Mouse (Mus musculus) cerebellum, adult 2 months (tissue): ENCODE measurements around the gene Uso1.

Source experiments
- CTCF ChIP-seq: fragments of 200-500 bp; IDR thresholded peaks from 2 replicates; pipeline ENCODE4 v1.5.1; 2011; ENCODE audit warnings: low read depth, mild to moderate bottlenecking, control low read depth, low read length, moderate library complexity, borderline replicate concordance; ENCODE audit not compliant: insufficient read depth
- POLR2A ChIP-seq: fragments of 200-500 bp; IDR thresholded peaks from 2 replicates; pipeline ENCODE4 v1.6.1; 2011; ENCODE audit warnings: low read length, control low read depth, borderline replicate concordance; ENCODE audit not compliant: insufficient read depth

- TF ChIP-seq POLR2A (no peak), CTCF (no peak)
These were observed 103.0 kb downstream of the Uso1 start for GRCm38 (mm10) chr5:92240769-92241168.
